Mouse (Mus musculus): ENCODE results near the gene Fgf14.
"Not testable (repeated sequence)": the region's sequence is repeated elsewhere in the genome, so short reads cannot be mapped to it uniquely, and the experiment has no call there.

The Fgf14 gene

DNA sequence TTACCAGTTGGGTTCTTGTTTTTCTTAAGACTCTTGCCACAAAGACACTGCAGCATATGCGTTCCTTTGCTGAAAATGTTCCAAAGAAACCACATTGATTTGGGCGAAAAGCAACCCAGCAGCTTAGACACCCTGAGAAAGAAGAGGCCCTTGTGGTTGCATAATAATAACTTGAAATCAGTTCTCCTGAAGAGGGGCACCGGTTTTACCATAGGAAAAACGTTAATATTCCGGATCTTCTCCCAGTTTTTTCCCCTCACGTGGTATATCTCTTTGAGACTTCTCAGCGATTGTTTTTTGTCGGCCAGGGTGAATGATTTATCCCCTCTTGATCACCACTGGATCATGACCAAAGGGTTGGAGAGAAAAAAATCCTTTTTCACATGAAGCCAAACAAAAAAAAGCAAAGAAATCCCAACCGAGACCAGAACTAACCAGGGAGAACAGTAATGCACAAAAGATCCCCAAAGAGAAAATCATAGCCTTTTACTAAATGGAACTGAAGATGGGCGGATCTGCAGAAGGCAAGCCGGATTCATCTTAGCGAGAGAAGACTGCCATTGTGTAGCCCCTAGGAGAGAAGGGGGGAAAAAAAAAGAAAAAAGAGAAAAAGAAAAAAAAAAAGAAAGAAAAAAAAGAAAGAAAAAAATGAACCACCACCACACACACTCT lies at the start of gene Fgf14:
Fgf14 (minus strand) TSS at position 622 of the 672 bp plus-strand sequence.
- no peak for DNase-seq (ENCODE audit: low spot score in 2 of 2)

DNA sequence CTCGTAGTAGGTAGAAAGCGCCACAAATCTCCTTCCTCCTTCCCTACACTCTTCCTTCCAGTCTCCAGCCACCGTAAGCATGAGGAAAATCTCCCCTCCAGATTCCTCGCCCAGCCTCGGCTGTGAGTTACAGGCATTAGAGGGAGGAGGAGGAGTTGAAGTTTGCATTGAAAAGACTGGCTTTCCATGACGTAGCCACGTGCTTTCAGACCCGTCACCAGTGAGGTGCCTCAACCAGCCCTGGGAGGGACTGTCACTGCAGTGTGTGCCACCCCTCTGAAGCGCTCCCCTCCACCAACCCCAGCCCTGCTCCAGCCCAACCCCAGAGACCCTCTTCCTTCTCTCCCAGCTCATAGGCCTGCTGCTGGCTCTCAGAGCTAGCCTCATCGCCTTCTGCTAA lies 452 bp upstream of the Fgf14 start:
- DNase-seq (ENCODE audit: low spot score in 2 of 2): no peak

DNA sequence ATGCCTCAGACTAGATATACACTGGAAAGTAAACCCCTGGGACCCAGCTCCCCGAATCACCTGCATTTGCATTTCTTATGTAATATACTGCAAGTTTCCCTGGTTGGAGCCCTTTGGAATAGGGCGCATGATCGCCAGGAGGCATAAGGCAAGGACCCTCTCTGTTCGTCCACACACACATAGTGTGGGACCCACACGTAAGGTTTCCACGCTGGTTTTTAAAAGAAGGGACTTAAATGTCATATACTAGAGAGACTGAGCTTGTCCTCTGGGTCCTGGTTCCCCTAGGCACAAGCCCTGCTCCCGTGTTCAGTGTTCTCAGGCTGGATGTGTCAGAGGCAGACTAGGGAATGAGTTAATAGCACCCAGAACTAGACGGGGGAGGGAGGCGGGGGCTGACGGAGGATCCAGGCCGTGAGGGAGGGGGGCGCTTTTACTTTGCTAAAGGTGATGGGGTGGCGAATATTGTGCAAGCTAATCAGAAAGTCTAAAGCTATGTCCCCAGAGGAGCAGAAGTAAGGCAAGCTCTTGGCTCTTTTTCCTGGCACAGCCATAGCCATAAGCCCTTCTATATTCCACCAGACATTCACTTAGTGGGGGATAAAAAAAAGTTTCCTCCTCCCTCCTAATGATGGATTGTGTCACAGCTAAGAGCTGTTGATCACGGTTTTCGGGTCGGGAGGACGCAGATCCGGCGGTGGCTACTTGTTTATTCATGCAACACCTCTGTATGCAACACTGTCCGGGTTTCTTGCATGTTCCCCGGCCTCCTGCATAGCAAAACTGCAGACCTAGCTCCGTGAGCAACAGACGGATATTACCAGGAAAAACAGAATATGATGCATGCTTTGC lies 1.0 kb downstream of the Fgf14 start:
- no peak for DNase-seq (ENCODE audit: low spot score in 2 of 2)

DNA sequence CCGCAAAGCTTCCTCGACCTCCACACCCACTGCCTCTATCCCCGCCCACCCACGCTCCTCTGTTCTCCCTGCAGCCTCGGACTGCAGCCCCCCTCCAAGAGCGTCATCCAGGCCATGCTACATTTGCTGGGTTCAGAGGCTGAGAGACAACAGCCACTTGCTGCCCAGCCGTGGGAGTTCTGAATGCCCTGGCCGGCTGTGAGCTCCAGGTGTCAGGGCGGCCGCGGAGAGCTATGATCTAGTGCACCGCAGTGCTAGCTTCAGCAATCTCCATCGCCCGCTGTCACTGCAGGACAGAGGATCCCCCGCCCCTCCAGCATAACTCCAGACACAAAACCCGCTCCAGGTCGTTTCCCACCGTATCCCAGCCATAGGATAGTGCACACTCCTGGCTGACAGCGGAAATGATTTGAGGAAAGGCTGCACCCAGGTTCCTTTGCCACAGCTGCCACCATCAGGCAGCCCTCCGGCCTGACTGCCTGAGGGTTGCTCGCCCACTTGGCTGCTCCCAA lies 1.7 kb downstream of the Fgf14 start:
- no peak for DNase-seq (ENCODE audit: low spot score in 2 of 2)

DNA sequence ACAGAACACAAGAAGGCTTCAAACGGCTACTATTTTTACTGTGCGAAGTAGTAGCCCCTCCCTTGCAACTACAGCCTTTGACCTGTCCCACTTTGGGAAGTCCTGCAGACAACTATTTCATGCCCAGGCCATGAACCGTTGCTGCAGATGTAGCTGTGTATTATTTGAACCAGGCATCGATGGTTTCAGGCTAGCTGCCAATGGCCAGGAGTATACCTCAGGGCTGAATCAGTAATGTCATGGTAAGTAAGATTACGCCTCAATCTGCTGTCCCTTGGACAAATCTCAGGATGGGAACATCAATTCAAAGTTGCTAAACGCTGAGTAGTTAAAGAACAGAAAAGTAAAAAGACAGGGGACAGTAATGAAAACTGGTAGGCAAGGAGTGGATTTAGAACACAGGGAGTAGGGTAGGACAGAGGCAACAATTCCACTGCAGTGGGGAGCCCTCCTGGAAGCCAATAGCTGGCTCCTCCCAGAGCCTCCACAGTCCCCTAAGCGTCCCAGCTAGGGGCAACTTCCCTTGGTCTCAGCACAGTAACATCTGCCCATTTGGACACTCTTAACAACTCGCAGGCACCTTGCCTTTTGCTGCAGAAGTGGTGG lies 2.3 kb downstream of the Fgf14 start:
- no peak for DNase-seq (ENCODE audit: low spot score in 2 of 2)

DNA sequence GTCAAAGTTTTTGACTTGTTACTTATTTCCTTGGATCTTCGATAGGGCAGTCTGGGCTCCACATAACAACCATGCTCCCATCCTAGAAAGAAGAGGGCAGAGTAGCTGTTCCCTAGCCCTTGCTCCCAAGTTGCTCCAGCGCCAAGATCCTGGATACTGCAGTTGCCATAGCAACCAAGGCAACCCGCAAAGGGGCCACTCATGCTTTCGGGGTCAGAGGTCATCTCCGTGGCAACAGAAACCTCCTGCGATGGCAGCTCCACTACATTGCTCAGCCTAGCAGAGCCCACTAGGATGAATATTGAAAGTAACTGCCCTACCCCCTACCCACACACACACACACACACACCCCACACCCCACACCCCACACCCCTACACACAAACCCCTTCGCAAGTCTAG lies 7.2 kb downstream of the Fgf14 start:
- DNase-seq (ENCODE audit: low spot score in 2 of 2): no peak

DNA sequence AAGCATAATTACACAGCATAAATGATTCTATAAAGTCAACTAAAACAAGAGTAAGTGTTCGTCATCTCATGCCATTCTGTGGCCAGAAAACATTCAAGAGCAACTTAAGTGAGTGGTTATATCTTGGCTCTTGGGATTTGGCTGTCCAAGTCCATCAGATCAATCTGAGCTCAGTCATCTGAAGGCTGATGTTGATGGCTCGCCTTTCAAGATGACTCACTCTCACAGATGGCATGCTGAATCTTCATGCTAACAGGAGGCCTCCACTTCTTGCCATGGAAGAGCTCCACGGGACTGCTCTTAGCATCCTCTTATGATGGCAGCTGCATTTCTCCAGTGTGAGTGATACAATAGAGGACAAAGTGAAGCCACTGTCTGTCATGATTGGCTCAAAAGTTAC lies 34.1 kb downstream of the Fgf14 start:
- no peak for DNase-seq (ENCODE audit: low spot score in 2 of 2)

DNA sequence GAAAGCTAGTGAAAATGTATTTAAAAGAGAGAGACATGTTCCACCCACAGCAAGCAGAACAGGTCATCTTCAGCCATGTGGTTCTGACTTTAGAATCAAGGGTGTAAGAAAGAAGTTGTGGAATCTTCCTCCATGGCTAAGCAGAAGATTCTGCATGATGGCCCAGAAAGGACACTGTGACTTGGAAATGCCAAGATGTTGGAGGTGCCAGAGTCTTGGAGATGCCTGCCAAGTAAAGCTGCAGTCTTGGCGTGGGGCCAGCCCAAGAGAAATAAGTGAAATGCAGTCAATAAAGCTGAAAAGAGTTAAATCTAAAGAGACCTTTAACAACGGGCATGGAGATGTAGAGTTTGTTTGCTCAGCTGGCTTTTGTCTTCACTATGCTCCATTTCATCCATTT lies 42.0 kb downstream of the Fgf14 start:
- no peak for DNase-seq (ENCODE audit: low spot score in 2 of 2)

DNA sequence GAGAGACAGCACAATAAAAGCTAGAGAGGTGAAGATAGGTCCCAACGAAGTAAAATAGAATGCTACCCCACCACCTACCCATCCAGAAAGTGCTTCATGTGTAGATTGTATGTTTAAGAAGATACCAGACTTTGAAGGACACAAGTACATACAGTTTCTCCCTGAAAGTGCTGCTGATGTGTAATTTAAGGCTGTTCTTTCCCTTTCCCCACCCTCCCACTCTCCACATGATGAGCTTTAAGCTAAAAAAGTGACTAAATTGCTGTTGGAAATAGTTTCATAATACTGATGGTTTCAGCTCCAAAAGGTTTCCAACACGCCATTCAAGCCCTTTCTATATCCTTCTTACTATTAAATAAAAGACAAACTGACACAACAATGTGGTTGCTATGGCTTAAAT lies 63.5 kb downstream of the Fgf14 start:
- DNase-seq (ENCODE audit: low spot score in 2 of 2): no peak

DNA sequence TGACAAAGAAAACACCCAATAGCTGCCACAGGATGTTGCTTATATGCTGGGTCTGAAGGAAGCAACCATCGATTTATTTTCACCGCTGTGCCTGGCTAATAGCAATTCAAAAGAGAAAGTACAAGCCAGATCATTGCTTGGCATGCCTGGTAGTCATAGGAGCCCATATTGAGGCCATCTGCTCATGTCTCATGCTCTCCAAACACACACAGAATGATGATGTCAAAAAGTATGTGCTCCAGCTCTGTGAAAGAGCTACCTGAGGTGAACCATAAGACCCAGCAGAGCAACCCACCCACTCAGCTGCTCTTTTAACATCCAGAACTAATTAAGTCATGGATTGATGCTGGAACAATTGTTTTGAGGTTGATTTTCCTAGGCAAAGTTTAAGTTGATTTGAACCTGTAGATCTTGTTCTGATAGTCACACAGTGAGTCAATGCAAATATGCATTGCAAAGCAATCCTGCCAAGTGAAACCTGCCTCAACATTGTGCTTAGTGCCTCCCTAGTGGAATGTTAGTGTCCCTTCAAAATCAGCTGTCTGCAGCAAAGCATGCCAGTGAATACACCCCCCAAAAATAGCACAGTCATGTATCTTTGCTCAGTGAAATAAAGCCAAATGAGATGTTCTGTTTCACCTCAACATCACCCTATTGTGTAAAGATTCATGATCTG lies 70.8 kb downstream of the Fgf14 start:
- DNase-seq (ENCODE audit: low spot score in 2 of 2): no peak

DNA sequence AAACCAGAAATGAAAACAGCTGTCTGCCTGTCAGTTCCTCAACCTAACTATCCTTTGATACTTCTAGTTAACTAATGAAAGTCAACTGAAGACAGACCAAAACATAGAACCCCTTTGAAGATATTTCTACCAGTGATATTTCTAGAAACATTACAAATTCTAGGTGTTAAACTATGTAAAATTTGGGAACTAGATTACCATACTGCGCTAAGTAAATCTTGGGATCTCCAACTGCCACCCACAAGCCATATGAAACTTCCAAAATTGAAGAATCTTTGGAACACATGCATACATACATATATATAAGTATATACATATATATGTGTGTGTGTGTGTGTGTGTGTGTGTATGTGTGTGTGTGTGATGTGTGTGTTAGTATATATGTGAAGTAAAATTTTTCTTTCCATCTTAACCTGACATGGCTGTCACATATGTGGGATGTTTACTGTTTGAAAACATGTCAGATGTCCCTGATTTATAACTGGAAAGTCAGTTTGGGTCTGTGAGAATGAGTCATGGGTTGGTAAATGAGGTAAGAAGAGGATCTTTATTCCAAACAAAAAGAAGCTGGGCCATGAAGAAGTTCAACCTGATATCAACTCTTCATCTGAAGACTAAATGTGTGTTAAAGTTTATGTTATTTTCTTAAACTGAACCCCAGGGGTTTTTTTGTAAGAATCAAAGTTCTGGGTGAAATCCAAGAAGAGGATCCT lies 71.7 kb downstream of the Fgf14 start:
- no peak for DNase-seq (ENCODE audit: low spot score in 2 of 2)

DNA sequence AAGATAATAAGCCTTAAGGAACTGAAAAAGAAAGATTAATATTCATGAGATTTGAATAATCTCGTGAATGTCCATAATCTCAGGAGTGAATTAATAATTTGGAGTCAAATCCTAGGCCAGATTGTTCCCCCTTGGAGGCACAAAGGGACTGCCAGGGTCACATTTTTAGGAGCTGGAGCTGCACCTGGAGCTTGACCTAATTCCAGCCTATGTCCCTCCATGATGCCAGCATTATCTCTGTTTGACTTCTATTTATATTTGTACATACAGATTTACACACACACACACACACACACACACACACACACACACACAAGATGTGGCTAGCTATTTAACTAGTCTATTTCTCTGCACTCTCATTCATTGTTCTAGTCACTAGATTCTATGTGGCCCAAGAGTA lies 100.4 kb downstream of the Fgf14 start:
- no peak for DNase-seq (ENCODE audit: low spot score in 2 of 2)

DNA sequence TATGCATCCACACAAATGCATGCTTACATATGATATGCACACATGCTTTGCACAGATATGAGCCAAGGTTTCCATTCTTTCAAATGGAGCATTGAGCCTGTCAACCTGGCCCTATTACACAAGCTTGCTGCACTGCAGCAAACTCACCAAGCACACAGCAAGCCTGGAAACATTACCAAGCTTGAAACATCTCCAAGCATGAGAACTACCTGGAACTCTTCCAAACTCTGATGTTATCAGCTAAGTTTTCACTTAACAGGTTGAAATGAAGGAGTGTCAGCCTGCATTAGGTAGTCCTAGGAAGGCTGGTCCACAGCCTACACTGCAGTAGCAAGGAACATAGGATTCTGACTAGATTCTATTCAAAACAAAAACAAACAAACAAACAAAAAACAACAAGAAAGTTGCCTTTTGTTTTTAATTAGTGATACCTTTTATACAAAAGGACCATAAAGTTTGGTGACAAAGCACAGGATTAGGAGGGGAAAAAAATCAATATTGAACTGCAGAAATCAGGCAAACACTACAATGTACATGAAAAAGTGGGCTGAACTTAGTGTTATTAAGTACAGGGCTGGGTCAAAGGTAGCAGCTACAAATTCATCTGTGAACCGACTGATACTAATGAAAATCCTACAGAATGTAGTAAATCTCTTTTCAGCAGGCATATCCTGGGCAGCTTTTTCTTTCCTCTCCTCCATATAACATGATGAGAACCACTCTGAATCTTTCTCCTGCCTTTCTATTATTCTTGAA lies 101.6 kb downstream of the Fgf14 start:
- no peak for DNase-seq (ENCODE audit: low spot score in 2 of 2)

DNA sequence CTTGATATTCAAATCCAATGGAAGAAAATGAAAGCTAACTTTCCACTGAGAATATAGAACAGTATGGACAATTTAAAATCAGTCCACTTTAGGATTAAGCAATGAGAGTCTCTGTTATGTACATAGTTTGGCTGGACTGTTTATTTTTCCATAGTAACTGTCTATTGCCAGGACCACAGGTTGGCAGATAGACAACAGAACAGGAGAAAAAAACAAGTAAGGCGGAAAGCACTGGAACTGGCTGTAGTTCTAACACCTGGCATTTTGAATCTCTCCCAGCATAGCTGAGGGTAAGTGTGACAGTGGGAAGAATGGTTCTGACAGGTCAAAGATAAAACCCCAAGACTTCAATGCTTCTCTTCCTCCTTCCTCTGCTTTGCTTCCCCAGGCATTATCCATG lies 110.5 kb downstream of the Fgf14 start:
- DNase-seq (ENCODE audit: low spot score in 2 of 2): no peak

DNA sequence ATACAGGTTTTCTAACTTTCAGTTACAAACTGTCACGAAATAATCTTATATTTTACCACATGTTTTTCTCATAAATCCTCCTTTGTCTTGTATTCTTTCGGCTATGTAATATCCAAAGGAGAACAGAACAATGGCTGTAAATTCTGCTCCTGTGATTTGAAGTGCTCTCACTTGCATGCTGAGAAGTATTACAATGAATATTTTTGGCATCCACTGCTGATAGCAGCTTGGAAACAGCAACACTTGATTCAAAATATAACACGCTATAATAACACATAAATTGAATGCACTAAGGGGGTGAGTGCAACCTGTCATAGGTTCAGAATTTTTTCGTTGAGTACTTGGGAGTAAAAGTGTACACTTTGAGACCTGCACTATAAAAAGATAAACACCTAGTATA lies 115.4 kb downstream of the Fgf14 start:
- no peak for DNase-seq (ENCODE audit: low spot score in 2 of 2)

DNA sequence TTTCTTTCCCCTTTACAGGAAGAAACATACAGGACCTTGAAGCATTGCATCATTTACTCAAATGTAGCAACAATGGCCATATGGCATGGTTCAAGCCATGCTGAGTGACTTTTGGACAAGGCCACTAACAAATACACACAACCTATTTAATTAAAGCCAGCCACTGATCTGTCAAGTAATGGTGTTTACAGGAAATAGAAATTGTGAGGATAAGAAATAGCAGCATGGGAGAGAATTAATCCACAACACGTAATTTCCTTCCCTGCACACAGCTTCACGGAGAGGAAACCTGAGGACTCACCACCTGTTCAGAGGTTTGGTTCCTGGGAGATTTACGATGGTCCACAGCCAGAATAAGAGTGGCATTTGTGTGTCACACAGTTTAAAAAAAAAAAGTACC lies 140.8 kb downstream of the Fgf14 start:
- no peak for DNase-seq (ENCODE audit: low spot score in 2 of 2)

DNA sequence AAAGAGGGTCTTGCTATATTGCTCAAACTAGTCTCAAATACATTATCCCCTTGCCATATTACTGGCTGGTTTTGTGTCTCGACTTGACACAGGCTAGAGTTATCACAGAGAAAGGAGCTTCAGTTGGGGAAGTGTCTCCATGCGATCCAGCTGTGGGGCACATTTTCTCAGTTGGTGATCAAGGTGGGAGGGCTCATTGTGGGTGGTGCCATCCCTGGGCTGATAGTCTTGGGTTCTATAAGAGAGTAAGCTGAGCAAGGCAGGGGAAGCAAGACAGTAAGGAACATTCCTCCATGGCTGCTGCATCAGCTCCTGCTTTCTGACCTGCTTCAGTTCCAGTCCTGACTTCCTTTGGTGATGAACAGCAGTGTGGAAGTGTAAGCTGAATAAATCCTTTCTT lies 141.6 kb downstream of the Fgf14 start:
- DNase-seq (ENCODE audit: low spot score in 2 of 2): not testable (repeated sequence)

DNA sequence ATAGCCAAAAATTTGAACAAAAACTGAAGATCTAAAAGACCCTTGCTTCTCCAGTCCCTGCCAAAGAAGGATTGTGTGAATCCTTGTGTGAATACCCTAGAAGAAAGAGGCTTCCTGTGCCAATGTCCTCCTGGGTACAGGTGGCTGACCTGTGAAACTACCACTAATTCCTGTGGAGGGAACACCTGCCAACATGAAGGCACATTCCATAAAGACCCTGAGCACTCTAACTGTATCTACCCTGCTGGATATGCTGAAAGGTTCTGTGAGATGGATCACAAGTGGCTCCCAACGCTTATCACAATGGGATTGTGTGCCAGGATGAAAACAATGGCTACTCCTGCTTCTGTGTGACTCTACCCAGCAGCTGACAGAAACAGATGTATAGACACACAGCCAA lies 144.9 kb downstream of the Fgf14 start:
- no peak for DNase-seq (ENCODE audit: low spot score in 2 of 2)

DNA sequence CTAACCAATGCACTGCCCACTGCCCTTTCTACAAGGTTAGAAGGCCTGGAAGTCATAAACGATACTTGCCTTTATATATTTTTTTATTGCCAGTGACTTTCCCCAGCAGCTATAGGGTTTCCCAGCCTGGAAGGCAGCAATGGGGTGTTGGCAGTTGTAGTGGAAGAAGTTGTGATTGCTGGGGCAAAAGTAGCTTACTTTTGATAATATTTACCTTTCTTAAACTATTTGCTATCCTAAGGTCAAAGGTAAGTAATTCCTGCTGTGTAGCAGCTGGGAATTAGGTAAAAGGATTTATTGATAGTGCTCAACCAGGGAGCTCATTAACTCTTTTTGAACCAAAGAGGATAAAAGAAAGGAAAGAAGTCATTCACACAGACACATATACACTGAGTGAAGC lies 164.9 kb downstream of the Fgf14 start:
- no peak for DNase-seq (ENCODE audit: low spot score in 2 of 2)

DNA sequence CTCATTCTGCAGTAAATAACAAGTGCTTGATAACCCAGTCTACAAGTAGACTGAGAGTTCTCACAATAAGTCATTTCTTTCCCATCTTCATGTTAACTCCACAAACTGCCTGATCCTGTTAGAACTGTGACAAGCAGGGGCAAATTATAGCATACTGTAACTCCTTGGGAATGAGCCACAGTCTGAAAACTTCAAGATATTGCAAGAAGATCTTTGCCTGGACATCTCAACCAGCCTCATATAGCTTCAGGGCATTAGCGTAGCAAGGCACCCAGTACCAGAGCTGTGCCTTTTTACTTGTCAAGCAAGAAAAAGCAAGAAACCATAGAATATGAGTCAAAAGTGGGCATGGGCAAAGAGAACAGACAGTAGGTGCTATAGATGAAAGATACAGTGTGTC lies 188.0 kb downstream of the Fgf14 start:
- no peak for DNase-seq (ENCODE audit: low spot score in 2 of 2)

DNA sequence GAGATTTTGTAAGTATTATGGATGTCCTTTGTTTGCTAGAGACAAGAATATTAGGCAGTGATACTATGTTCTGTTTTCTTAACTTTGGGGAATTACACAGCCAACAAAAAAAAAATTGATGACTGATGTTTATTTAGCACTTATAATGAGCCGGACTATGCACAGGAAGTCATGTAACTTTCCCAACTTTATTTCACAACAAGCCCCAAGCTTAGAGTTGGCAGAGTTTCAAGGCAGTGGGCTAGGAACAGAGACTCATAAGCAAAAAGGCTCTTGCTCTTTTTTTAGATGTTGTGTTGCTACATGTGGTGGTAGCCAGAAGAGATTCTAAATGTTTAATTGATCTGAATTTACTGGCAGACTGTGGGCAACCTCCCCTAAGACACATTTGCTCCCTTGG lies 191.7 kb downstream of the Fgf14 start:
- no peak for DNase-seq (ENCODE audit: low spot score in 2 of 2)
